Mouse (Mus musculus) T-helper 2 cell (primary cell): ENCODE results near the gene Cdk14.

Experiments used
- in situ Hi-C: fragments of 300-600 bp; cut with MboI, MseI; formaldehyde crosslinking; loops from one replicate; pipeline ENCODE4 v1.15.1; 2025; ENCODE audit warnings: high pct_unique_total_duplicates

Gene Cdk14

GRCm38 (mm10) chr5:4867849-4868562 is 552.1 kb downstream of the Cdk14 start:
- in situ Hi-C loops = no loop called here

GRCm38 (mm10) chr5:4866945-4867344 is 553.2 kb downstream of the Cdk14 start:
- in situ Hi-C loops = no loop called here

GRCm38 (mm10) chr5:4866099-4866498 is 554.0 kb downstream of the Cdk14 start:
- in situ Hi-C loops = no loop called here

GRCm38 (mm10) chr5:4861592-4861991 is 558.5 kb downstream of the Cdk14 start:
- in situ Hi-C loops = no loop called here

DNA sequence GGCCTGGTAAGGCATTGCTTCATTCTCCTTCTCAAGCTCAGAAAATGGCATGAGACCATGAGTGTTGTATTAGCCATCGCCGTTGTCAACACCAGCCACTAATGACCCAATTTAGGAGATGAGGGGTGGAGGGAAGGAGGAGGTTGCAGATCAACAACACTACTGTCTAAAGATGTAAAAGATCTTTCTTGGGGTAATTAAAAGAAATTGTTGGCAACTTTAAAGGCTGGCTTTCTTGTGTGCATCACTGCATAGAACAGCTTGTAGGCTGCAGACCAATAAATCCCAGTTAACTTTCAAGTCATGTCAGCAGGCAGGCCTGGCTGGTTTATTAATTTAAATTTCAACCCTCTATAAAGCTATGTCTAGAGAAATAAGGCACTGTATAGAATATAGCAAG is 559.0 kb downstream of the Cdk14 start:
- in situ Hi-C loops = no loop called here

DNA sequence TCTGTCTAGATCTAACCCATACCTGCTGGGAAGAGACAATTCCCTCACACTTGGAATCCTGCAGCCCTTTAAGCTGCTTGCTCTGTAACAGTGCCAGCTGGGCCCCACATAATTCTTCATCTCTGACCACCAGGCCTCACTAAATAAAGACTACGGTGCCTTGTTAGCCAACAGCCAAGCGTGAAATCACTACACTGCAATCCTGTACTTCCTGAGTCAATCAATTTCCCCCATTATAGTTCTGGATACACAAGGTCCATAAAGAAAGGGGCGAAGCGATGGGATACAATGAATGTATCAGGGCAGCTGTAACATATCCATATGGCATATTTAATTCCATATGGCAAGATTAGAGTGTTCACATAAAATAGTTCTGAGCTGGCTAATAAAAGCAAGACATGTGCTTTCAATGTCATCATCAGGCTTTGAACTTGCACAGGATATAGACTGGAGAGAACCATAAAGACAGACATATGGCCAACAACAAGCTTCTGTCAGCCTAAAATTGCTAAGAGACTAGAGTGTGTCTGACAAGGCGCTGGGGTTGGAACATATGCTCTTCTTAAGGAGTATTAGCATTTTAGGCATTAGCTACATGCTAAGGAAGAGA is 562.0 kb downstream of the Cdk14 start:
- in situ Hi-C loops = no loop called here

GRCm38 (mm10) chr5:4853503-4853902 is 566.6 kb downstream of the Cdk14 start:
- in situ Hi-C loops = no loop called here

- in situ Hi-C loops = no loop called here
Observed at GRCm38 (mm10) chr5:4852711-4853320, 567.3 kb downstream of the Cdk14 start.

DNA sequence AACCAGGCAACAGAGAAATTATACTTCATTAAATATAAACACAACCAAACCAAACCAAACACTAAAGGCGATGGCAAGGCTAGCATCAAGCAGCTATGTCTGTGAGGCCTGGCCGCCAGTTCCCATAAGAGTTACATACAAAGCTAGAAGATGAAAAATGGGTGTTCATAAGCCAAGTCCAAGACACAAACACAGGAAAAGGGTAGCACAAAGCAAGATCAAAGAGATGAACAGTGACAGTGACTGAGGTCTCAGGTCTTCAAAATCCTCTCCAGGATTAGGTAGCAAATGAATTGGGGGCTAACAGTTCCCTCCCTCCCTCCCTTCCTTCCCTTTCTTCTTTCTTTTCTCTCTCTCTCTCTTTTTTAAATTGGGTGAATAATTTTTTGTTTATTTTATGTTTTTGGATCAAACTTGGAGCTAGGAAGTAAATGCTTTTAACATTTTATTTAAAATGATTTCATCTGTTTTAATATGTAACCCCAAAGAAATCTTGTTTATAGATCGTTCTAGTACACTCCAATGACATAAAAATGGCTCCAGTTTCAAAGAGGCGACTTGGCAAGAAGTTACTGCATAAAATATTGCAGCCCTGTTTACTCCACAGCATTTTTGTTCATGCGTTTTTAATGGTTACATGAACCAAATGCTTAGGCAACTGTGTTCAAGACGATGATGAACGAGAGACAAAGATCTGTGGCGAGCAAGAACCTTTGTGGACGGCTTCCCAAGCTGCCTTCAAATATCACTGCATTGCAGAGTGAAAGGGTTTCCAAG is 568.0 kb downstream of the Cdk14 start:
- in situ Hi-C loops = no loop called here

- in situ Hi-C loops = no loop called here
Observed at GRCm38 (mm10) chr5:4851245-4851933, 568.7 kb downstream of the Cdk14 start.

GRCm38 (mm10) chr5:4834819-4835480 is 585.2 kb downstream of the Cdk14 start:
- in situ Hi-C loops = no loop called here

- in situ Hi-C loops = no loop called here
Observed at GRCm38 (mm10) chr5:4833940-4834339, 586.2 kb downstream of the Cdk14 start.

- in situ Hi-C loops = no loop called here
Observed at GRCm38 (mm10) chr5:4826886-4827285, 593.2 kb downstream of the Cdk14 start.

GRCm38 (mm10) chr5:4825951-4826350 is 594.2 kb downstream of the Cdk14 start:
- in situ Hi-C loops = no loop called here

DNA sequence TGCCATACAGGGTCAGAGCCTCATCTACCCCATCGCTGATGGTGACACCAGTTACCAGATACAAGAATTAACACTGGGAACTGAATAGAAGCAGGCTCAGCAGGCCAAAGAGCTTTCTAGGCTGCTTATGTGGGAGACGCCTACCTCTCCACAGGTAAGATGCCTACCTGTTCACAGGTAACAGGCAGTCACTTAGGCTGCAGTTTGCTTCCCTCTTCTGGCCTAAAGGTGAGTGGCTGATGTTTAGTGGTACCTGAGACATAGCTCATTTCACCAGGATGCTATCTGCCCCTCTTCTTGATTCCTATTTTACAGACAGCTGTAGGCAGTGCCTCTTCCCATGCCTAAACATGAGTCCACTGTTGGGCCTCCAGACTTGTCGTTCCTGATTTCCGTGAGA is 595.0 kb downstream of the Cdk14 start:
- in situ Hi-C loops = no loop called here

- in situ Hi-C loops = loop anchor here (5.0 kb wide), 1 partner anchor 47 kb away; no protein-coding TSS in a partner anchor
Observed at GRCm38 (mm10) chr5:4824171-4824570, 595.9 kb downstream of the Cdk14 start.

GRCm38 (mm10) chr5:4822041-4822440 is 598.1 kb downstream of the Cdk14 start:
- in situ Hi-C loops = loop anchor here (5.0 kb wide), 1 partner anchor 45 kb away; no protein-coding TSS in a partner anchor

DNA sequence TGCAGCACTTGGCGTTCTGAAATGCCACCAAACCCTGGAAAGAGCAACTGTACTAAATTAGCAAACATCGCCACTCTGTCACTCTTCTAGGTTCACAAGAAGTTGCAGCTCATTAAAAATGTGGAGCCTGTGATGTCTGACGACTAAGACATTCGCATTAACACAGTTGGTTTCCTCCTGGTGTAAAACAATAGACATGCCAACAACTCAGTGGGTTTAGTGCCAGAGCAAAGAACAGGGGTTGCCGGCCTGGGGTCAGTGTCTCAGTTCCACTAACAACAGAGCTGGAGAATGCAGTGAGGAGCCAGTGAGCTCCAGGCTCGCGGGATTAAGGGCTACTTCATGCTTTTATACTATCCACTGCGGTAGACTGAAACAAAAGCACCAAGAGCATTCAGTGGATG is 598.7 kb downstream of the Cdk14 start:
- in situ Hi-C loops = loop anchor here (5.0 kb wide), 1 partner anchor 44 kb away; no protein-coding TSS in a partner anchor

DNA sequence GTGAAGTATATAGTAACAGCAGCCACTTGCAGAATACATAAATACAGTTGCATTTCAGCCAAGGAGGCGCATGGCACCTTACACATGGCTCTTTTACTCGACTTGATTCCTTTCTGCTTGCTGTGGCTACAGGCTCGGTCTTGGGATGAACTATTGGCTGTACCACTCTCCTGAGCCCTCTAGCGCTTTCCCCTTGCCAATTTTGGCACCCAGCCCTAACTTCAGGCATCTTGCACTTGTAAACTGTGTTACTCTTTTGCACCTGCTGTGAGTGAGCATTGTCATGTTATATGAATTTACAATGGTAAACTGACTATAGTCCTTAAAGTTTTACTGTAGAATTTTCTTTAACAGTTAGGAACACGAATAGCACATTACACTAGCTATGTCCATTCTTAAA is 603.1 kb downstream of the Cdk14 start:
- in situ Hi-C loops = no loop called here

- in situ Hi-C loops = no loop called here
Observed at GRCm38 (mm10) chr5:4814465-4815204, 605.5 kb downstream of the Cdk14 start.
